Mouse (Mus musculus) MEL-GATA-1-ER (cell line): Measurements from ENCODE around the gene Mpig6b.
"Not testable (repeated sequence)": the region's sequence is repeated elsewhere in the genome, so short reads cannot be mapped to it uniquely, and the experiment has no call there.

ENCODE experiments used
- DNase-seq: peaks from one replicate; pipeline ENCODE4 v3.0.0-alpha.2; 2012; ENCODE audit warnings: low read depth; ENCODE audit errors: extremely low read depth

Mpig6b gene

DNA sequence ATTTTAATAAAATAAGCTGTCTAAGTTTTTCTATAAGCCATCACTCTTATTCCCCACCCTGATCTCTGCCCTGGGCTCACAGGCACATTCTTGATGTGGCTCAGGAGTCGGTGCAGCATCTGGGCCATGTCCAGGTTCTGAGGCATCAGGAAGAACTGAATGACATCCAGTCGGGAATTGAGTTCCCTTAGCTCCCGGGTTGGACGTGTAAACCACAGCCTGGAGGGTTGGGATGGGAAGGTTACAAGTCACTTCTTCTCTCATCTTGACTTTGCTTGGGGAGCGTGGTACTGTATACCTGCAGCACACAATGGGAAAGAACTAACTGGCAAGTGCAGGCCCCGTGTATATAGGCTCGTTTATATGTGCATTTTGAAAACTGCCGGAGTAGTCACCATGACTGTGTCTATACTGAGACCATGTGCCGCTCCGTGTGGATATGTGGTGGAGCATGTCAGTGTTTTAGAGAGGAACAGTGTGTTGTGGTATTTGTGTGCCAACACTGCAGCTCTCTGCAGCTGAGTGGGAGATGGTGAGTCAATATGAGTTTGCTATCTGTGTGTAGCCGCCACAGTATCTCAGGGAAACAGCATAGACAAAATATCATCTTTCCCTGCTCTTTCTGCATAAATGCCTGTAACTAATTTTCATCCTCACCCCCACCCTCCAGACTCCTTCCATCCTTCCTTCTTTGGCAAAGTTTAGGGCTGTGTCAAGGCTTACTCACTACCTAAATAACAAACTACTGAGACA is 26.7 kb downstream of the Mpig6b start:
- no peak for DNase-seq

DNA sequence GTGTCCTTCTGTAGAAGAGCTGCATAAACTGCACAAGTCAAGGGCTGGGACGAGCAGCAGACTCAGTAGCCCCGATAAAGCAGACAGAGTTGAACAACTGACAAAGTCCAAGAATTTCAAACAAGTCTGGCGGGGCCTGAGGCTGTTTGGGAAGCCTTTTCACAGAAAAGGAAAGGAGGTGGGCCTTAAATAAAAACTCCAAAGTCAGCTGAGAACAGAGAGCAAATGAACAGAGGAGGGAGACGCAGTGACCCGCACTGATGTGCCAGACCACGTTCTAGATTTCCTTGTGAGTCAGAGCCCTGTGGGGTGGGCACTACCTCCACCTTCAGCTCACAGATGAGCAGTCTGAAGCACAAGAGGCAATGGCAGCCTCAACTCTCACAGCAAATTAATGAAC is 31.1 kb downstream of the Mpig6b start:
- no peak for DNase-seq

GRCm38 (mm10) chr17:35033703-35034102 is 32.3 kb downstream of the Mpig6b start:
- DNase-seq = not testable (repeated sequence)

DNA sequence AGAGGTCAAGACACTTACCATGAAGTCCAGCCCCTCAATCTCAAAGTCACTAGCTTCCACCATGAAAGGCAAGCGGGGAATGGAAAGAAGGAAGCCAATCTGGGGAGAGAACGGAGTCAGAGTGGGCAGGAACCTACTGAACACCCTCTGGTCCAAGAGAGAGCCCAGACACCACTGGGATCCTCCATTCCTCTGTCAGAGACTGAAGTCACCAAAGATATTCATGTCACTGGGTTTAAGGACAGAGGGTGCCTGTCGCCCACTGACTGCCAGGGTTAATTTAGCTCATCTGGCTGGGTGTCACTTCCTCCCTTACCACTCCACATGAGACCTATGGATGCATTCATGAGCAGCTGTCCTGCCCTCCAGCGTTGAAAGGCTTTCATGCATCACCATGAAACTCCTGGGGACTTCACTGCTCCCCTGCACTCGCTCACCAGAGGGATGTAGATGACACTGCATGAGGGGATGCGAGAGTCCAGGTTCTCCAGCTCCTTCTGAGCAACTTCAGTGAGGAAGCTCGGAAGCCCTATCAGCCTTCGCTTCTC is 33.6 kb downstream of the Mpig6b start:
- no peak for DNase-seq

GRCm38 (mm10) chr17:35031880-35032279 is 34.1 kb downstream of the Mpig6b start:
- DNase-seq = no peak

DNA sequence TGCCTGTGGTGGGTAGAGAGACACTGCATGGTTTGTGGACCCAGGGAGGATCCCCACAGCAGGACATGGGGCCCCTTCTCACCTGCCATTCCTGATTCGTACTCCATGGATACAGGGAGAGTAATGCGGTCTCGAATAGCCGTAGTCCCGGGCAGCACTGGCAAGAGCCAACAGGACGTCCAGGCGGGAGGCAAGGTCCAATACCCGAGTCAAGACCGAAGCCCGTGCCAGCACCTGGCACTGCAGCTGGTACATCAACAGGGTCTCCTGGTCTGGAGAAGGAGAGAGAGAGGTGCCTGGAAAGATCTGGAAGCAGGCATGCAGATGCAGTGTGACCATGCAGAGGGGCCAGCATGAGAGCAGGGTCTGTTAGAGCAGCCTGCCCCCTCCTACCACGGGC is 34.7 kb downstream of the Mpig6b start:
- DNase-seq = no peak

GRCm38 (mm10) chr17:35029691-35030532 is 36.1 kb downstream of the Mpig6b start:
- DNase-seq = no peak

DNA sequence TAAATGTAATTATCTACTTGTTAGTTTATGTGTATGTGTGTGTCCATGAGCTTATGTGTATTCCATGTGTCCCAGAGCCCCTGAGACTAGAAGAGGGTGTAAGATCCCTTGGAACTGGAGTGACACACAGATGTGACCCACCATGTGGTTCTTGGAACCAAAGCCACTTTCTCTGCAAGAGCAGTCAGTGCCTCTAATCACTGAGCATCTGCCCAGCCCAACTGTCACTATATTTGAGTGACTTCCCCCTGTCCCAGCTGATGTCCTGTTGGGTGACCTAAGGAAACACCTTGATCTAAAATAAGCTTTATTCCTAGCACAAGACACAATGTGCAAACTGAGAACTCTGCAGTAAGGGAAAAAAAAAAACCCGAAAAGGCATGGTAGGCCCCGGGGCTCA is 37.7 kb downstream of the Mpig6b start:
- DNase-seq = no peak

GRCm38 (mm10) chr17:35027277-35028068 is 38.5 kb downstream of the Mpig6b start, which contains the start of gene Sapcd1:
Gene Sapcd1 (minus strand): TSS chr17:35028016.
- DNase-seq = peak; percentile 71

DNA sequence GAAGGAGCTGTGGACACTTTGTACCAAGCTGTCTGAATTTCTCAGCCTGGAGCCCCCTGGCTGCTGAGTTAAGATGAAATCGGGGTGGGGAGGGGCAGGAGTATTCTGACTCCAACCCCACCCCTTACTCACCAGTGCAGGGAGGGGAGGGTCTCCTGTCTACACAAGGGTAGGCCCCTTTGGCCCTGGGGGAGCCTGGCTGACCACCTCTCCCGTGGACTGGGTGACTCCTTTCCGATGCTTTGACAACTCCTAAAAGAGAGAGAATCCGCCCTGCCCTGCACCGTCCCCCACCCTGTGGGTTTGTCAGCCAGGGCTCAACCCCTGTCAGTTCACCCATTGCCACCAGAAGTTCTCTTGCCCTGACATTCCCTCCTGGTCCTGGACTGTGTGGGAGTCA is 39.8 kb downstream of the Mpig6b start:
- no peak for DNase-seq

DNA sequence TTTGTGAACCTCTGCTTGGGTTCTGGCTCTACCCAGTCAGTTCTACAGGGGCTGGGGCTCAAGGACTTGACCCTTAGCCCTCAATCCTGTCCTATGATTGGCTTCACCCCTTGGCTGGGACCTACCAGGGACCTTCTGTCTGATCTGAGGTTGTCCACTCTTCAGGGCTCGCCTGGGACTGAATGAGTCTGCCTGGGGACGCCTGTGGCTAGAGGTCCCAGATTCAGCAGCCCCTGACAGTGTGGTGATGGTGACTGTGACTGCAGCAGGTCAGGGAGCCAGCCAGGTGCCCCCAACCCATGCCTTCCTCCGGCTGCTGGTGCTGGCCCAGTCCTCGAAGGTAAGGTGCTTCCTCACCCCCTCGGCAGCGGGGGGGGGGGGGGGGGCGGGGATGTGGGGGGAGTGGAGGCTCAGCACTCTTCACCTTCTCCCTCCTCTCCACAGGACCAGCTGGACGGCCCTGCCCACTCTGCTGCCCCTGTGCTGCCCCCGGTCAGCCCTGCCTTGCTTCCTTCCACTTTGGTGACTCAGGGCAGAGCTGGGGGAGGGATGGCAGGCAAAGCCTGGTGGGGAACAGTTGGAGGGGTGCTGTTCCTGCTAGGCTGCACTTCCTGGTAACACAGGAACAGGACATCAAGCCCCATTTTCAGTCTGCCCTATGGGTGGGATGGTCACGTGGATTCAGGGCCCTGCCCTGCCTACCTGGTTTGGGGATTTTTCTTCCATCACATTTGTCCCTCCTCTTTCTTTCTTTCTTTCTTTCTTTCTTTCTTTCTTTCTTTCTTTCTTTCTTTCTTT is 41.1 kb downstream of the Mpig6b start:
- no peak for DNase-seq

DNA sequence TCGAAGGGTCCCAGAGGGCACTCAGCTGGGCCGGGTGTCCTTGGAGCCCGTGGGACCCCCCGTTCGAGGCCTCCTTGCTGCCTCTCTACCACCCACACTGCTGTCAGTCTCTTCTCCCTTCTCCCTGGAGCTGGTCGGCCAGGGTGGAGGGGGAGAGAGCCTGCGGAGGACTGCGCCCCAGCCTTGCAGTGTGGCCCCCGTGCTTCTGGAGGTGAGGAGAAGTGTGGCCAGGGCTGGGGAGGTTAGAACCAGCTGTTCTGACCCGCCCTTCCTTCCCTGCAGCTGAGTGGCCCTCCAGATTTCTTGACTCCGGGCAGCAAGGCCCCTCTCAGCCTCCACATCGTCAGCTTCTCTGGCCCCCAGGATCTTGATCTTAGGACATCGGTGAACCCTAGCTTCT is 41.7 kb downstream of the Mpig6b start:
- no peak for DNase-seq

DNA sequence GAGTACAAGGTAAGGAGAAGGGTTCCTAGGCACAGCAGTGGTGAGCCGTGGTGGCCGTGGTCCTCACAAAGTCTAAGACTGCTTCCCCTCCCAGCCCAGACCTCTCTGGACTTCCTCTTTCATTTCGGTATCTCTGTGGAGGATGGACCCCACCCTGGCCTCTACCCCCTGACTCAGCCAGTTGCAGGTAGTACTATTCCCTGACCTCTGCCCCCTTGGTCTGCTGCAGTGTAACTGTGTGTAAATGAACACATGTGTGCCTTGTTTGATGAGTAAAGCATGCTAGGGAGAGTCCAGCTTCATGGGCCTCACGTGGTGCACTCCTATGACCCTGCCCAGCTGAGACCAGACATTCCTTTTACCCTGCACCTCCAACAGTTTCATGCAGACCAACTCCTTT is 42.2 kb downstream of the Mpig6b start:
- DNase-seq = no peak

- no peak for DNase-seq
Measured at GRCm38 (mm10) chr17:35023221-35023620, 42.8 kb downstream of the Mpig6b start.

DNA sequence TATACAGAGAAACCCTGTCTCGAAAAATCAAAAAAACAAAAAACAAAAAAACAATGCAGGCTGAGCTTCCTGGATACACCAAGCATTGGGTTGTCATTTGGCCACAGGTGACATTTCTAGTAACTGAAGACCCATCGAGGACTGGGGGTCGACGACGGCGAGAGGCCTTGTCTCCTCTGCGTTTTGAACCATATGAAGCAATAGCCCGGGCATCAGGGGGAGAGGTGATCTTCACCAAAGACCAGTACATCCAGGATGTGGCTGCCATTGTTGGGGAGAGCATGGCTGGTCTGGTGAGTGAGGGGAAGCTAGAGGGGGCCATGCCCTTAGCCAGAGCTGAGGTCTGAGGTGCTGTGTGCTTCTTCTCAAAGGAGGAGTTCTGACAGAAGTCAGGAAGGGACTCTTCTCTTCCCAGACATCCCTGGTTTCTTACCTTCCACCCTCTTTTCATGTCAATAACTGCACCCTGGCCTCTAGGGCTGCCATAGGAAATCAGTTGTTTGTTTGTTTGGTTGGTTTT is 43.4 kb downstream of the Mpig6b start:
- no peak for DNase-seq

DNA sequence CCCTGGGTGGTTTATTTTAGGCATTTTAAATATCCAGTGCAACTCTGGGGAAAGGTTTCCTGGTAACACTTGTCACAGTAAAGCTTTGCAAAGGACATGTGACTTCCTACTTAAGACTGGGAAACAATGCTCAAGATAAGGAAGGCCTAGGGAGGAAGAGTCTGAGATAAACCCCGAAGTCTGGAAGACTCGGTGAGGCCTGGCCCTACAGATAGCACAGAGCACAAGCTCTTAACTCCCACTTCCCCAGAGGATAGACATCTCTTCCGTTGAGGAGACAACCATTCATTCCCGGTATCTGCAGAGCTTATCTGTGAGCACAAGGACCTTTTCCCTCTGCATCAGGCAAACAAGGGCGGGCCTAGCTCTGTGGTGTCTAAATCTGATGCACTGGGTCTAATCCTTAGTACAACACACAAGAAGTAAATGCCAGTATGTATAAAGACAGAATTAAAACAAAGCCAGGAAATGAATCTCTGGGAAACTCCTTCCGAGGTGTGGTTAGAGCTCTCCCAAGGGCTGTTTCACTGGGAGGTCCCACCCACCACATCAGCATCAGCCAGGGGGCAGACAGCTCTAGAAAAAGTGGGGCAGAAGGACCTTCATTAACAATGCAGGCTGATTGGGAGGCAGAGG is 44.0 kb downstream of the Mpig6b start:
- peak; percentile 99 for DNase-seq

DNA sequence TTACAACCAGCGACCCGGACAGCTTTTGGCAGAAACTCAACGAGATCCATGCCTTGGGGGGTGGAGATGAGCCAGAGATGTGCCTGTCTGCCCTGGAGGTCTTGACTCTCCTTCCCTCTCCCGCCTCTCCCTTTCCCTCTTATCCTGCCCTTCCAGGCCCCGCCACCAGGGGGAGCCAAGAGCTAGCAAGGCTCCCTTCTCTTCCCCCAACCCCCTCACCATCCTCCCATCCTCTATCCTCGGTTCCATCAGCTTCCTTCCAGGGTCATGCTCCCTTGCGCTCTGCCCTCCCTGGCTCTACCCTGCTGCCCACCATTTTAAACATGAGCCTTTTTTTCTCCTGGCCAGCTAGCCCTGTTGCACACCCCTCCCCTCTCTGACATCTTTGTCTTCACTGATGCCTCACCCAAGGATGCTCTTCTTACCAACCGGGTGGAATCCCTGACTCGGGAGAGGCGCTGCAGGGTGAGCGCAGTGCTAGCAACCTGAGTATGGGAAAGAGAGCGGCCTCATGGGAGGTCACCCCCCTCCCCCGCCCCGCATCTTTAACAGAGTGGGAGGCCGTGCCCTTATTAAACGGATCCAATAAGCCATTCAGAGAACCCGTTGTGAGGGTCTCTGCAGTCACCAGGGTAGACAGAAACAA is 44.7 kb downstream of the Mpig6b start:
- peak; percentile 68 for DNase-seq

DNA sequence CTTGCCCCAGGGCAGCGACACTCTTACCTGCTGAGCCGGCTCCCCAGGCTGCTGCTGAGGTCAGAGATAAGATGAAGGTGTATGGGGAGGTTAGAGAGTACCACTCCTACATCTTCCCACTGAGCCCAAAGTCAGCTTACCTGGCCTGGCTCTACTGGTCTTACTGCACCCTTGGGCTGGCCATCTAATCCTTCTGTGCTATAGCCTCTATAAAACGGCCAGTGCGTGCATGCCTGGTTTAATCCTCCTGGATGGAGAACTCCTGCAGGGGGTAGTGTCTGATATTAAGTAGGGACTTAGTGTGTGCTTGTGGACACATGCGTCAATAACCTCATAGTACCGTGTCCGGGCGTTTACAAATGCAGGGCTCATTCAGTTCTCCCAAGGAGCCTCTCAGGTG is 45.4 kb downstream of the Mpig6b start:
- DNase-seq = no peak

DNA sequence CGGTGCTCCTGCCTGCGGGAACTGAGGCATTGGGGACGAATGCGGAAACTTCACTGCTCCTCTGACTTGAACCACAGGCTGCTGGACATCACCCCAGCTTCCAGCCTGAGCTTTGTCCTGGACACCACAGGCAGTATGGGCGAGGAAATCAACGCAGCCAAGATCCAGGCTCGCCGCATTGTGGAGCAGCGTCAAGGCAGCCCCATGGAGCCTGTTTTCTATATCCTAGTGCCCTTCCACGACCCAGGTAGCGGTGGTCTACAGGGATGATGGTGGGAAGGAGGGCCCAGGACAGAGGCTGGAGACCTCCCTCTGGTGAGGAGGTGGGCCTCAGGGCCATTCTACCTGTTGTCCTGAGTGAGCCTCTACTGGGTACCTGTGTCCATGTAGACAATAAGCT is 46.1 kb downstream of the Mpig6b start:
- DNase-seq = no peak

GRCm38 (mm10) chr17:35018171-35018570 is 47.8 kb downstream of the Mpig6b start:
- no peak for DNase-seq
